Comparison of ENCODE assay signal across 23 mouse cellular contexts in the genomic region with DNA sequence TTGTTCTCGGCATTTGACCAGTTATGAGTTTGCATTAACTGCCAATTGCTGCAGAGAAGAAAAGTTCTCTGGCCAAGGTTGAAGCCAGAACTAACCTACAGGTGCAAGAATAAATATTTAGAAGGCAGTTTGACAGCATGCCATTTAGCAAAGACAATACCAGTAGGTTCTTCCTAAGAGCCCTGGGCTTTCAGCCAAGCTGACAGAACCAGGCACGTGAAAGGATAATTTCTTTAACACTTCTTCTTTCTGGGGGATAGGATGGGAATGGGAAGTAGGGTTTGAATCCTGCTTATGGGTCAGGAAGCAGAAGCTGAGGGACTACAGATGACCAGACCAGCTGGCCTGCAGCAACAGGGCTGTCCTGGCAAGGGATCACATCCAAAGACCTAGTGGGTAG.
DNase-seq lines count a peak whose midpoint lies in the region; ATAC-seq and TF ChIP-seq lines count a peak whose summit lies in the region.
"Had no signal": no experiment of that assay in that cellular context is flagged by ENCODE, and none has a peak within 500 bp of the region (broad histone marks: within the 10 kb centered on the region; RNA-seq: fewer than 3 reads in every experiment).

No protein-coding gene starts in this region.

- H3K27ac ChIP-seq in heart, embryonic 13.5 days (replicated peaks), result peak overlapping the region; percentile 9; the same call in 1 of the 2 replicates
- H3K27ac ChIP-seq in heart, embryonic 12.5 days (ENCODE audit: poor library complexity, severe bottlenecking), result no peak overlapping the region
- no peak overlapping the region for H3K27ac ChIP-seq in lung, postnatal 0 days (ENCODE audit: low read length)
- H3K27ac ChIP-seq: embryonic facial prominence, embryonic 12.5 days; embryonic facial prominence, embryonic 15.5 days; forebrain, embryonic 10.5 days; forebrain, embryonic 12.5 days had no signal

- DNase-seq in heart, adult 11 months, result peak; percentile 92
- no peak for DNase-seq in heart, adult 8-10 months (ENCODE audit: low spot score)
- peak; percentile 50 for DNase-seq in lung, postnatal 10 days
- no peak for DNase-seq in lung, postnatal 0 days (ENCODE audit: low spot score)
- DNase-seq in cerebellum, postnatal 14 days, result no peak
- DNase-seq: adrenal gland, adult 2 months; adrenal gland, postnatal 10 days; adrenal gland, postnatal 25 days; cerebellum, adult 11-12 months; cerebellum, adult 2 months; cerebellum, adult 9-10 months; cerebellum, postnatal 10 days; cerebellum, postnatal 36 days; embryo, embryonic 11 days had no signal

- no peak overlapping the region for H3K4me2 ChIP-seq in heart, embryonic 13.5 days
- H3K4me2 ChIP-seq in heart, embryonic 12.5 days, result no peak overlapping the region
- no peak overlapping the region for H3K4me2 ChIP-seq in lung, postnatal 0 days (replicated peaks; ENCODE audit: low read depth, low read length)
- H3K4me2 ChIP-seq: embryonic facial prominence, embryonic 12.5 days; embryonic facial prominence, embryonic 15.5 days; forebrain, embryonic 12.5 days had no signal

- TF ChIP-seq CTCF in lung, postnatal 0 days (IDR thresholded peaks at IDR 0.05), result no peak

- H3K4me1 ChIP-seq in heart, embryonic 13.5 days, result peaks cover 36% of the 10 kb centered on the region
- peaks cover 40% of the 10 kb centered on the region for H3K4me1 ChIP-seq in heart, embryonic 12.5 days (replicated peaks)
- no peaks in the 10 kb centered on the region for H3K4me1 ChIP-seq in lung, postnatal 0 days (ENCODE audit: insufficient read depth, low read depth, low read length)

- no peak overlapping the region for H3K9ac ChIP-seq in heart, embryonic 13.5 days
- no peak overlapping the region for H3K9ac ChIP-seq in heart, embryonic 12.5 days
- H3K9ac ChIP-seq in lung, postnatal 0 days (replicated peaks; ENCODE audit: low read depth), result no peak overlapping the region
- H3K9ac ChIP-seq: embryonic facial prominence, embryonic 12.5 days; embryonic facial prominence, embryonic 15.5 days; forebrain, embryonic 12.5 days had no signal

- peaks cover 10% of the 10 kb centered on the region for H3K9me3 ChIP-seq in heart, embryonic 13.5 days
- peaks cover 10% of the 10 kb centered on the region; the same call in 1 of the 2 replicates for H3K9me3 ChIP-seq in heart, embryonic 12.5 days (replicated peaks)
- H3K9me3 ChIP-seq in lung, postnatal 0 days (ENCODE audit: low read length), result 0 out of 2 replicates have a peak, but pooled peaks cover 2% of the 10 kb centered on the region
- H3K9me3 ChIP-seq: embryonic facial prominence, embryonic 15.5 days; forebrain, embryonic 12.5 days had no signal

- no peak for ATAC-seq in heart, embryonic 13.5 days (ENCODE audit: extremely low read depth, insufficient number of reproducible peaks, low FRiP score, low TSS enrichment)
- ATAC-seq in heart, embryonic 12.5 days (ENCODE audit: insufficient number of reproducible peaks, low FRiP score), result no peak
- ATAC-seq in lung, postnatal 0 days, result no peak
- ATAC-seq: forebrain, embryonic 14.5 days; forebrain, embryonic 16.5 days had no signal

- no peak overlapping the region for H3K4me3 ChIP-seq in heart, embryonic 13.5 days
- no peak overlapping the region for H3K4me3 ChIP-seq in heart, embryonic 12.5 days
- no peak overlapping the region for H3K4me3 ChIP-seq in lung, postnatal 0 days (ENCODE audit: low read depth, low read length)
- H3K4me3 ChIP-seq: embryonic facial prominence, embryonic 12.5 days; embryonic facial prominence, embryonic 15.5 days; erythroblast, embryonic 14.5 days; forebrain, embryonic 10.5 days; forebrain, embryonic 12.5 days had no signal

- 59% methylated on average over 2 of the region's 2 CpGs for WGBS in heart, embryonic 13.5 days
- 71% methylated on average over 2 of the region's 2 CpGs for WGBS in heart, embryonic 12.5 days
- WGBS in lung, postnatal 0 days, result 31% methylated on average over 2 of the region's 2 CpGs

- no peaks in the 10 kb centered on the region for H3K36me3 ChIP-seq in heart, embryonic 13.5 days
- H3K36me3 ChIP-seq in heart, embryonic 12.5 days, result 0 out of 2 replicates have a peak, but pooled peaks cover 4% of the 10 kb centered on the region
- no peaks in the 10 kb centered on the region for H3K36me3 ChIP-seq in lung, postnatal 0 days (ENCODE audit: insufficient read depth, low read length)
- H3K36me3 ChIP-seq: embryonic facial prominence, embryonic 12.5 days; embryonic facial prominence, embryonic 15.5 days; forebrain, embryonic 10.5 days; forebrain, embryonic 12.5 days had no signal

- TF ChIP-seq EP300 in lung, postnatal 0 days (IDR thresholded peaks at IDR 0.05), result no peak

- H3K27me3 ChIP-seq in heart, embryonic 13.5 days (replicated peaks), result peaks cover 7% of the 10 kb centered on the region
- peaks cover 5% of the 10 kb centered on the region; the same call in 1 of the 2 replicates for H3K27me3 ChIP-seq in heart, embryonic 12.5 days (replicated peaks)
- H3K27me3 ChIP-seq in lung, postnatal 0 days (replicated peaks; ENCODE audit: insufficient read depth, low read length), result no peaks in the 10 kb centered on the region
- H3K27me3 ChIP-seq: embryonic facial prominence, embryonic 12.5 days; embryonic facial prominence, embryonic 15.5 days; forebrain, embryonic 12.5 days had no signal

Comparison
In these comparisons a context has a peak if more than half of its experiments do, and no peak if none do; other contexts are left out.
1. DNase-seq: peak in heart, adult 11 months (single experiment) and lung, postnatal 10 days (single experiment); none in heart, adult 8-10 months (single experiment), lung, postnatal 0 days (single experiment) and cerebellum, postnatal 14 days (0 of 2).